Mouse (Mus musculus): ENCODE data around the gene Psg16.

The Psg16 gene

DNA sequence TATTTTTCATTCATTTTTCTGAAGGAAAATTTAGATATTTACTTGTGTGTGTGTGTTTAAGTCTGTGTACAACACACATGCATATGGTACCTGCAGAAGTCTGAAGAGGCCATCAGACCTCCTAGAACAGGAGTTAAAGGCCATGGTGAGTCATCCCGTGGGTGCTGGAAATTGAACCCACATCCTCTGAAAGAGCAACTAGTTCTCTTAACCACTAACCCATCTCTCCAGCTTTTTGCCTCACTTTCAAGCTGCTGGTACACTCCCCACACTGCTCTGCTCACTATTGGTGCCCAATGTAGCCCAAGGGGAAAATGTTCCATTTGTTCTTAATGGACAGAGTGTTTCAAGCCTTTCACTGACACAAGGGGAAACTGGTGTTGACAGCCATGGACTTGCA lies 61.5 kb downstream of the Psg16 start:
- no peak for DNase-seq

DNA sequence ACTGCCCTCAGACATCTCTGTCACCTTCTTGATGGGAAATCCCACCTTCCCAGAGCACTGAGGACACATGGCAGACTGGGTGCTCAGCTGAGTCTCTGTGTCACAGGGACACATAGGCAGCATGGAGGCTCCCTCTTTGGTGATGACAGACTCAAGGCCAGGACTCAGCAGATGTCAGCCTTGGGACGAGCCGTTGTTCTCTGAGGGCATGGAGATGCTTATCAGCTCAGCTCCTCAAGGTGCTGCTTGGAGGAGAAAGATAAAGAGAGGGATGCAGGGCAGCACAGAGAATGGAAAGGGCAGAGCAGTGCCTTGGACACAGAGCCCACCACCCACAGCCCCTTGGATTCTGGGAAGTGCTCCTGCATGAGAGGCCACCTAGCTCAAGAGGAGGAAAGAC lies 76.1 kb downstream of the Psg16 start, which contains the start of gene Ceacam3:
Ceacam3 (plus strand) TSS at position 352 of the 400 bp plus-strand sequence.
- no peak for DNase-seq

DNA sequence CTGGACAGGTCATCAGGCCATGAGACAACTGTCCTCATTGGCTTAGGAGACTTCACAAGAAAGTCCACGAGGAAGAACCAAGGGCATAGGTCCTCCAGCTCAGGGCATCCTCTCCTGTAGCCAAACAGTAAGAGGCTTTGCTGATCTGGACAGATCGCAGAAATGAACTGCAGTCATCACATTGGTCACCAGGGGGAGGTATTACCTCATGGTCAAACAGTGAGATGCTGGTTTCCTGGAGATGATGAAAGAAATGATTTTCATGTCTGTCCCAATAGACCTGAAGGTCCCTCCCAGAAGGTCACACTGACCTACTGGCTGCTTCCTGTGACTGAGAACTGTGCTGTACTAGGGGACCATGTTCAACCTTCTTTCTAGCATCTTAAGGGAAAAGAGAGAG lies 81.8 kb downstream of the Psg16 start:
- peak; percentile 44 for DNase-seq

DNA sequence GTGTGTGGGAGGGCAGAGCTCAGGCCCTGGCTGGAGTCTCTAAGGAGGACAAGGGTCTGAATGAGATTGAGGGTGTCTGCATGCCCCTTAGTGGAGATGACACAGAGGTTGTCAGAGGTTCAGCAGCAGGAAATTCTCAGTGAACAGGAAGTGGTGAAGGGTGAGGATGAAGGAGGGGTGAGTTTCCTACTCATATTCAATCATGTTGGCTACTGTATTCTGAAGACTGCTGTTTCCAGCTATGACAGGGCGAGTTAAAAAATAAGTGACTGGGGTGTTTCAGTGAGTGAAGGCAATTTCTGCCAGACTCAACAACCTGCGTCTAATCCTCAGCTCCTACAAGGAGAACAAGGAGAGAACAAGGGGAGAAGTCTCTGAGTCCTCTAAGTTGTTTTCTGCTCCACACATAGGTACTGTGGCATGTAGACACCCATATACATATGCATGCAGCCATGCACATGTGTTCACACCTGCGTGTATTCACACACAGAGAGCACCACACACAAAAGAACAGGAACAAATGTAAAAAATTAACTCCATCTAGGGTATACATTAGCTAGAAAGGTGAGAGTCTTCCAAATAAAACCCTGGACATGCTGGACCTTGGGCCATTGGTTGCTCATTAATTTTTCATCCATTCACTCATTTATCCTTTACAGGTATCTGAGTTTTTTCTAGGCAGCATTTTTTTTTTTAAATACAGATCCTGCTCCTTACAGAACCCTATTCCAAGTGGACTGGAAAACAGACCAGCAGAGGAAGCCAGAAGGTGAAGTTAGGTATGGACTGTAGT lies 83.2 kb downstream of the Psg16 start:
- DNase-seq, result no peak

DNA sequence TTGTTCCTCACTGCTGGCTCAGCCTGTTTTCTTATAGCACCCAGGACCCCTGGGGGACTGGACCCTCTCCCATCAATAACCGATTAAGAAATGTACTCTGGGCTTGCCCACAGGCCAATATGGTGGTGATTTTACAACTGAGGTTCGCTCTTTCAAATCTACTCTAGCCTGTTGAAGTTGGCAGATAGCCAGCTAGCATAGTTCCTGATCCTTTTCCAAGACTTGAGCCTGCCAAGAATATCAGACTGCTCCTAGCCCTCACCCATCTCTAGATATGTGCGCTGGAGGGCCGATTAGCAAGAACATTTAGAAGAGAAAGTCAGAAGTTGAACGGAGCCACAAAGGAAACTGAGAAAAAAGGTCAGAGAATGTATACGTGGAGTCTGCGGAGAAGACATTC lies 85.2 kb downstream of the Psg16 start:
- DNase-seq, result no peak

DNA sequence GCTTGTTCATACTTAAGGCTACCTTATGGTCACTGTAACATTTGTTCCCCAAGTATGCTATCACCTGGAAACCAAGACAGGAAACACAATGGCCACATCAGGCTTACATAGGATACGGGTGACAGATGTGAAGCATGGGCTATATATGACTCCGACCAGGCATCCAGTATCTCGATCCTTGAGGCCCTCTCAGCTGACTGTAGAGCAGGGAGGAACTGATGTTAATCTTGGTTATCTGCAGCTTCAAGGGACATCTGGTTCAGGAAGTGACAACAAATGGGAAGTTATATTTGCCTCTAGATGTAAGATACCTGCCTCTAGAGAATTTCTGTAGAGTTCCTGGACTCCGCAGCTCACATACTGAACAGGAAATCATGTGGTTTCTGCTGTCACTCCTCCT lies 98.0 kb downstream of the Psg16 start:
- no peak for DNase-seq
